Mouse (Mus musculus) hindbrain, embryonic 16.5 days (tissue): Measurements from ENCODE around the gene Igf2bp1. TPM values are rescaled to one million over a fixed set of nuclear protein-coding genes. Genes with fewer than 3 reads are reported as not detected.

ENCODE experiments used
- microRNA-seq: library from miRNA; unstranded; fragments of <30 nt; microRNA quantifications from one replicate; pipeline ENCODE4, GENCODE M21; 2017
- polyA plus RNA-seq: library from polyadenylated mRNA; unstranded; fragments of >200 nt; fragmentation: Nextera tagmentation; extraction: Ambion mirVana; gene quantifications from 2 replicates; pipeline ENCODE4 v1.2.1, GENCODE M21; 2015

Igf2bp1 gene
- polyA plus RNA-seq, 1 experiment from 2014 or later, result 6.1 TPM

Small RNAs within 50 kb of the gene (microRNA-seq; reads per million reads assigned to microRNA genes)
- gene Mir3063, result not detected

Other genes with a start within 250 kb of the Igf2bp1 start
- 0.54 TPM in 1 of 2 replicates, not detected in the other for gene Phospho1, start 181.4 kb downstream of the Igf2bp1 start, polyA plus RNA-seq
- gene Gngt2, start 168.7 kb downstream of the Igf2bp1 start, polyA plus RNA-seq, result 3.7 and 3.9 TPM in 2 replicates
- gene Abi3, start 163.5 kb downstream of the Igf2bp1 start, polyA plus RNA-seq, result 2.4 and 2.6 TPM in 2 replicates
- 0.09 TPM in 1 of 2 replicates, not detected in the other for gene B4galnt2, start 91.0 kb downstream of the Igf2bp1 start, polyA plus RNA-seq
- not detected in 2 replicates for gene Gip, start 18.6 kb upstream of the Igf2bp1 start, polyA plus RNA-seq
- gene Snf8, start 28.9 kb upstream of the Igf2bp1 start, polyA plus RNA-seq, result 120 and 132 TPM in 2 replicates
- gene Ube2z, start 59.4 kb upstream of the Igf2bp1 start, polyA plus RNA-seq, result 37.5 and 38.4 TPM in 2 replicates
- gene Atp5g1, start 69.7 kb upstream of the Igf2bp1 start, polyA plus RNA-seq, result 787 and 865 TPM in 2 replicates
- not detected in 2 replicates for gene Calcoco2, start 106.0 kb upstream of the Igf2bp1 start, polyA plus RNA-seq
- gene Ttll6, start 127.8 kb upstream of the Igf2bp1 start, polyA plus RNA-seq, result 0.27 and 0.36 TPM in 2 replicates
- not detected in 2 replicates for gene Hoxb13, start 188.4 kb upstream of the Igf2bp1 start, polyA plus RNA-seq